Mouse (Mus musculus): ENCODE measurements around the gene Map1s. TPM values are rescaled to one million over a fixed set of nuclear protein-coding genes. Genes with fewer than 3 reads are reported as not detected.

Gene Map1s
- polyA plus RNA-seq (2015; fragmentation: Nextera tagmentation; extraction: Ambion mirVana): 59.5 and 64.6 TPM in 2 replicates

DNA sequence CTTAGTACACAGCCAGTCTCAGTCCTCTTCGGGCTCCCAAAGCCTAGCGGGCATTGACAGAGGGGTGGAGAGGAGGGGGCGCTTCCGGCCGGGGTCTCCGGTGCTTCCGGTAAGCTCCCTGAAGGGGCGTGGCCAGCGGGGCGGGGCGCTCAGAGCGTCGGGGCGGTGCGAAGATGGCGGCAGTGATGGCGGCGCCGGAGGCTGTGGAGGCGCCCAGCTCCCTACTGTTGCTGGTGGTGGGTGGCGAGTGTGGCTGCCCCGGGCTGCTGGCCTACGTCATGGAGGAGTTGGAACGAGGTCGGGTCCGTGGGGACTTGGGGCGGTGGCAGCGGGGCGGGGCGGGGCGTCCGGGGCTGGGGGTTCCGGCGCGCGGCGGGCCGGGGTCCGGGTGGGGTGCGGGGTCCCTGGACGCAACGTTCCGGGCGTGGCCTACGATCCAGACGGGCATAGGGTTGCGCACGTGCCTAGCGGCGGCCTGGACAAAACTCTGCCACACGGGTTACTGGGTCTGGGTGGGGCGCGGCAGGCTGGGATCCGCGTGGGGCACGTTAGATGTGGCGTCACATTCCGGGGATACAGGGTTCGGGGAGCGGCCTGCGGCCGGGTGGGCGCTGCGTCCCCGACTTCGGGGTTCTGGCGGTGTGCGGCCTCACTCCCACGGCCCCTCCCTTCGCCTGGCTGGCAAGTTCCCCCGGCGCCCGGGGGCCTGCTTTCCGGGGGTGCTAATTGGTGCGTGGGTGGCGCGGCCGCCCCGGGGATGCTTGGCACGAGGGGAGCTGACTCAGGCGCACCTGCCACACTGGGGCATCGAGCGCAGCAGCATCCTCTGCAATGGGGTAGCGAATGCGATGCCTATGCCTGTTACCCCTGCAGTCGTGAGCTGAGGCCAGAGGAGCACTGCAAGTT lies at the start of gene Map1s:
Map1s (plus strand) TSS at position 102 of the 906 bp plus-strand sequence.
- peaks cover 12% of the 10 kb centered on the region for H3K27me3 ChIP-seq (replicated peaks)
- H3K9ac ChIP-seq (replicated peaks): peak within 1 kb of the TSS; percentile 91
- H3K9me3 ChIP-seq (replicated peaks): no peaks in the 10 kb centered on the region
- peaks cover 5% of the 10 kb centered on the region; the same call in 1 of the 2 replicates for H3K36me3 ChIP-seq
- ATAC-seq (ENCODE audit: low FRiP score): peak; percentile 96
- H3K27ac ChIP-seq (replicated peaks): peak within 1 kb of the TSS; percentile 93
- H3K4me3 ChIP-seq (replicated peaks): peak within 1 kb of the TSS; percentile 89
- H3K4me2 ChIP-seq: peak within 1 kb of the TSS; percentile 90
- peaks cover 19% of the 10 kb centered on the region for H3K4me1 ChIP-seq
- under 1% methylated on average over 77 of the region's 86 CpGs for WGBS

GRCm38 (mm10) chr8:70856028-70856427 lies 49.7 kb upstream of the Map1s start:
- Histone ChIP-seq H3K36me3 (peaks cover 7% of the 10 kb centered on the region; the same call in 1 of the 2 replicates), H3K27ac (replicated peaks) (no peak overlapping the region), H3K4me3 (replicated peaks) (peak overlapping the region; percentile 54), H3K4me2 (peak overlapping the region; percentile 89), H3K4me1 (peaks cover 40% of the 10 kb centered on the region), H3K27me3 (replicated peaks) (no peaks in the 10 kb centered on the region), H3K9me3 (replicated peaks) (no peaks in the 10 kb centered on the region), H3K9ac (replicated peaks) (no peak overlapping the region)
- WGBS: 65% methylated on average over 5 of the region's 5 CpGs
- ATAC-seq (ENCODE audit: low FRiP score): no peak

DNA sequence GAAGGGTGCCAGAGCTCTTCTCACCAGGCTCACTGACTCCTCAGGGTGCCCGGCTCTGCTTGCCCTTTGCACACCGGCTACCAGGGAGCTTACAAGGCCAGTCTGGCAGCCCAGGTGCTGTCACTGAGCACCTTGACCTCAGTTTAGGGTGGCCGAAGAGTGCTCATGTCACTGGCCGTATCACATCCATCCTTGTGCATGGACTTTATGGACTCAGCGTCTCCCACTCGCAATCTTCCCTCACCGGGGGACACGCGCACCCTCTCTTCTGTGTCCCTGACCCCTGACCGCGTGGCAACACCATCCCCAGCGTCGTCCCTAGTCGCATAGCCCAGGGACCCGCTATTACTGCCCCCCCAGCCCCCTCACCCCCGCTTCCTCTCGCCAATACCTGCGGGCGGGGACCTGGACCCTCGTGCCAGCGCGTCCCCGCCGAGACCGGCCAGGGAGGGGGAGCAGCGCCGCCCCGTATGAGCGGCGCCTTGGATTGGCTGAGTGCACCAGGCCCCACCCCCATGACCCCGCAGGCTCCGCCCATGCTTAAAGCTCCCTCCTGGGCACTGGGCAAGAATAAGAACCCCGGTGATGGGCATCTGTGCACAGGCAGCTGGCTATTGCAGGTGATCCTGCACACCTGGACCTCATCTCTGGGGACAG lies 49.1 kb upstream of the Map1s start:
- peak overlapping the region; percentile 89 for H3K4me2 ChIP-seq
- peak overlapping the region; percentile 63 for H3K9ac ChIP-seq (replicated peaks)
- peak; percentile 86 for ATAC-seq (ENCODE audit: low FRiP score)
- H3K9me3 ChIP-seq (replicated peaks): no peaks in the 10 kb centered on the region
- peak overlapping the region; percentile 23; the same call in 1 of the 2 replicates for H3K27ac ChIP-seq (replicated peaks)
- WGBS: 7% methylated on average over 33 of the region's 33 CpGs
- H3K36me3 ChIP-seq: peaks cover 7% of the 10 kb centered on the region; the same call in 1 of the 2 replicates
- peak overlapping the region; percentile 54 for H3K4me3 ChIP-seq (replicated peaks)
- H3K4me1 ChIP-seq: peaks cover 39% of the 10 kb centered on the region
- H3K27me3 ChIP-seq (replicated peaks): no peaks in the 10 kb centered on the region; the same call in 1 of the 2 replicates

DNA sequence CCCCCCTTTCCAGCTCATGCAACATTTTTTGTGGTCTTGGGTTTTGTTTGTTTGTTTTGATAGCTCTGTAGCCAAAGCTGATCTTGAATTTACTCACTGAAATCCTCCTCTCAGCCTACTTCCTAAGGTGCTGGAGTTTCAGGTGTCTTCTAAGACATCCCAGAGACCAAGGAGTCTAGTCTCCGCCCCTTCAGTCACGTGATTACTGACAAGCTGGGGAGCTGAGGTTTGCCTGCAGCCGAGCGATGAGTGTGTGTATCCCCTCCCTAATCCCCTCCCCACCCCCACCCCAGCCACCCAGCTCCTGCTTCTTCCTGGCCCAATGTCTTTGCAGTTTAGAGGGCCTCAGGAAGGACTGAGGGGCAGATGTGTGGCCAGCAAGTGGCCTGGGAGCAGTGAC lies 48.2 kb upstream of the Map1s start:
- peak overlapping the region; percentile 89 for H3K4me2 ChIP-seq
- peaks cover 43% of the 10 kb centered on the region for H3K4me1 ChIP-seq

GRCm38 (mm10) chr8:70862824-70863641 lies 42.7 kb upstream of the Map1s start, which contains the start of gene Kcnn1:
TSS of gene Kcnn1 (minus strand) at chr8:70863258.
- Histone ChIP-seq H3K4me1 (peaks cover 58% of the 10 kb centered on the region), H3K27me3 (replicated peaks) (no peaks in the 10 kb centered on the region; the same call in 1 of the 2 replicates), H3K9me3 (replicated peaks) (no peaks in the 10 kb centered on the region), H3K4me3 (replicated peaks) (peak within 1 kb of the TSS; percentile 48), H3K27ac (replicated peaks) (peak within 1 kb of the TSS; percentile 94), H3K4me2 (peak within 1 kb of the TSS; percentile 86), H3K9ac (replicated peaks) (peak within 1 kb of the TSS; percentile 61), H3K36me3 (peaks cover 6% of the 10 kb centered on the region; the same call in 1 of the 2 replicates)
- WGBS: under 1% methylated on average over 55 of the region's 55 CpGs
- ATAC-seq (ENCODE audit: low FRiP score): no peak

More for the DNA sequence above, 48.2 kb upstream of the Map1s start:
- Histone ChIP-seq H3K9me3 (replicated peaks) (no peaks in the 10 kb centered on the region), H3K27me3 (replicated peaks) (no peaks in the 10 kb centered on the region; the same call in 1 of the 2 replicates), H3K4me3 (replicated peaks) (no peak overlapping the region), H3K27ac (replicated peaks) (no peak overlapping the region; the same call in 1 of the 2 replicates), H3K36me3 (0 out of 2 replicates have a peak, but pooled peaks cover 5% of the 10 kb centered on the region), H3K9ac (replicated peaks) (peak overlapping the region; percentile 63; the same call in 1 of the 2 replicates)
- ATAC-seq (ENCODE audit: low FRiP score): no peak
- 13% methylated on average over 4 of the region's 4 CpGs for WGBS

GRCm38 (mm10) chr8:70863956-70864711 lies 41.6 kb upstream of the Map1s start:
- peaks cover 58% of the 10 kb centered on the region for H3K4me1 ChIP-seq
- peak overlapping the region; percentile 61 for H3K9ac ChIP-seq (replicated peaks)
- H3K4me3 ChIP-seq (replicated peaks): peak overlapping the region; percentile 48
- H3K9me3 ChIP-seq (replicated peaks): no peaks in the 10 kb centered on the region
- H3K27ac ChIP-seq (replicated peaks): peak overlapping the region; percentile 94
- under 1% methylated on average over 46 of the region's 46 CpGs for WGBS
- peak overlapping the region; percentile 86 for H3K4me2 ChIP-seq
- no peaks in the 10 kb centered on the region; the same call in 1 of the 2 replicates for H3K27me3 ChIP-seq (replicated peaks)
- peaks cover 9% of the 10 kb centered on the region; the same call in 1 of the 2 replicates for H3K36me3 ChIP-seq
- no peak for ATAC-seq (ENCODE audit: low FRiP score)

DNA sequence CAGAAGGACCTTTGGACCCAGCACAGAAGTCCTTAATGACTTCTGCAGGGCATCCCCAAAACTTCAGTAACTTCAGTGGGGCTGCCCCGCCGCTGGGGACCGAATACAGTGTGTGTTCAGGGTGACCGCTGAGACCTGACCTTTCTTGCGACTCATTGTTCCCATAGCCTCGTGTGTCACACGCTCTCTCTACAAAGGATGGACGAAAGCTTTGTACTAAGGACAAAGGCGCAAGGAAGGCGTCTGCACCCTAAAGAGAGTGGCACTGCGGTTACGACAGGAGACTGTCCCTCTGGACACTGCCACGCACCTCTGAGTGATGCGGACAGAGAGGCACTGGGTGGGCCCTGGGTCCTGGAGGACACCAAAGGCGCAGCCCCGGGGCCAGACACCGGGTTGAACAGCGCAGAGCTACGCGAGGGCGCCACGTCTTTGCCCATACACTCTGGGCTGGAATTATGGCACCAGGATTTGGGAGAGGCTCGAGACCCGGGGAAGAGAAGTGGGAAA lies 41.0 kb upstream of the Map1s start:
- no peaks in the 10 kb centered on the region; the same call in 1 of the 2 replicates for H3K27me3 ChIP-seq (replicated peaks)
- peak overlapping the region; percentile 94 for H3K27ac ChIP-seq (replicated peaks)
- WGBS: under 1% methylated on average over 24 of the region's 24 CpGs
- ATAC-seq (ENCODE audit: low FRiP score): peak; percentile 22
- peak overlapping the region; percentile 48 for H3K4me3 ChIP-seq (replicated peaks)
- H3K4me2 ChIP-seq: peak overlapping the region; percentile 86
- no peaks in the 10 kb centered on the region for H3K9me3 ChIP-seq (replicated peaks)
- peaks cover 64% of the 10 kb centered on the region for H3K4me1 ChIP-seq
- H3K36me3 ChIP-seq: peaks cover 9% of the 10 kb centered on the region; the same call in 1 of the 2 replicates
- peak overlapping the region; percentile 61 for H3K9ac ChIP-seq (replicated peaks)

- ATAC-seq (ENCODE audit: low FRiP score): peak; percentile 85
- Histone ChIP-seq H3K9ac (replicated peaks) (peak overlapping the region; percentile 61), H3K27ac (replicated peaks) (peak overlapping the region; percentile 94), H3K4me1 (peaks cover 68% of the 10 kb centered on the region), H3K27me3 (replicated peaks) (no peaks in the 10 kb centered on the region; the same call in 1 of the 2 replicates), H3K36me3 (peaks cover 9% of the 10 kb centered on the region; the same call in 1 of the 2 replicates), H3K4me3 (replicated peaks) (peak overlapping the region; percentile 48), H3K9me3 (replicated peaks) (no peaks in the 10 kb centered on the region), H3K4me2 (peak overlapping the region; percentile 86)
- 0% methylated on average over 46 of the region's 46 CpGs for WGBS
These were observed 40.3 kb upstream of the Map1s start for GRCm38 (mm10) chr8:70865350-70866000.

- Histone ChIP-seq H3K4me2 (peak overlapping the region; percentile 86), H3K36me3 (peaks cover 9% of the 10 kb centered on the region; the same call in 1 of the 2 replicates), H3K9me3 (replicated peaks) (no peaks in the 10 kb centered on the region), H3K27me3 (replicated peaks) (no peaks in the 10 kb centered on the region; the same call in 1 of the 2 replicates), H3K9ac (replicated peaks) (peak overlapping the region; percentile 48), H3K27ac (replicated peaks) (peak overlapping the region; percentile 94), H3K4me1 (peaks cover 68% of the 10 kb centered on the region), H3K4me3 (replicated peaks) (peak overlapping the region; percentile 48)
- 5% methylated on average over 12 of the region's 12 CpGs for WGBS
- peak; percentile 10 for ATAC-seq (ENCODE audit: low FRiP score)
These were observed 39.7 kb upstream of the Map1s start for GRCm38 (mm10) chr8:70866001-70866520.

Measured in neural tube, embryonic 15.5 days (tissue).